Mouse (Mus musculus) C2C12 (cell line): Measurements from ENCODE around the gene Mdh1.

ENCODE experiments used
- CTCF ChIP-seq: IDR thresholded peaks from one replicate; pipeline ENCODE4 v1.5.1; 2011; ENCODE audit not compliant: control insufficient read depth, insufficient read depth, insufficient read length
- USF1 ChIP-seq: IDR thresholded peaks from one replicate; pipeline ENCODE4 v1.6.1; 2011; ENCODE audit warnings: low read depth, mild to moderate bottlenecking, control low read depth, moderate library complexity

DNA sequence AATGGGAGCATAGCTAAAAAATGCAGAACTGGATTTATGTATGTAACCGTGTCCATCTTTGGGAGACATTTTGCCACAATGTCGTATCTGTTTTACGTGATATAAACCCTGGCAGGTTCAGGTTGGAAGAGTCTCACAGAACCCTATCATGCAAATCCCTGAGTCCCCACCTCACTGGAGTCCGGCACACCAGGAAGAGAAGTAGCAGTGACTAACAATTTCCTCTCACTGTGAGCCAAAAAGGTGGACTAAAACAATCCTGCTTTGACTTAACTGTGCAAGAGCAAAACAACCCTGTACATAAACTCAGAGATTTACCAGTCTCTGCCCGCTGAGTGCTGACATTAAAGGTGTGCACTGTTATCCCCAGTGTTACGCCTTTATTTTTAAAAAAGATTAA lies 5.2 kb downstream of the Mdh1 start:
- TF ChIP-seq CTCF = no peak
- no peak for TF ChIP-seq USF1
